Mouse (Mus musculus): ENCODE data around the gene Tmem223.

Gene Tmem223

GRCm38 (mm10) chr19:8742176-8742575, 28.6 kb upstream of the Tmem223 start:
- CTCF ChIA-PET: interaction anchor here (0.6 kb wide), 1 partner anchor 21 kb away, joined by 6 read pairs; no protein-coding TSS in a partner anchor

GRCm38 (mm10) chr19:8745382-8745781, 25.4 kb upstream of the Tmem223 start:
- CTCF ChIA-PET: no interaction called here

GRCm38 (mm10) chr19:8747368-8747767, 23.4 kb upstream of the Tmem223 start:
- CTCF ChIA-PET: no interaction called here

DNA sequence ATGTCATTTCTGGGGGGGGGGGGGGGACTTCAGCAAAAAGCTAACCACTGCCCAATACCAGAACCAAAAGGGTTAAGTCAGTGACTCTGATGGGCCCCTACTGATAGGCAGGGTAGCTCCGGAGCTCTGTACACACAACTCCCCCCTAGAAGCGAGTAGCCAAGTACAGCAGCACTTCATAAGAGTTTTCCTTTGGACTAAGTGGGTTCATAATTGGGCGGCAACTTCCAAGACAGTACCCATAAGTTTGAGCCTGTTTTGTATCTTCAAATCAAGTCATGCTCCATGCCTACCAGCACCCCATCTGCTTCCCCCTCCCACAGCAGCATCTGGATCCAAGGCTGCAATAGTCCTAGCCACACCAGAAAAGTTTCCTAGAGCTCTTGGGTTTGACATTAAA, 15.1 kb upstream of the Tmem223 start:
- CTCF ChIA-PET: interaction anchor here (0.7 kb wide), 1 partner anchor 19 kb away, joined by 3 read pairs; no protein-coding TSS in a partner anchor

DNA sequence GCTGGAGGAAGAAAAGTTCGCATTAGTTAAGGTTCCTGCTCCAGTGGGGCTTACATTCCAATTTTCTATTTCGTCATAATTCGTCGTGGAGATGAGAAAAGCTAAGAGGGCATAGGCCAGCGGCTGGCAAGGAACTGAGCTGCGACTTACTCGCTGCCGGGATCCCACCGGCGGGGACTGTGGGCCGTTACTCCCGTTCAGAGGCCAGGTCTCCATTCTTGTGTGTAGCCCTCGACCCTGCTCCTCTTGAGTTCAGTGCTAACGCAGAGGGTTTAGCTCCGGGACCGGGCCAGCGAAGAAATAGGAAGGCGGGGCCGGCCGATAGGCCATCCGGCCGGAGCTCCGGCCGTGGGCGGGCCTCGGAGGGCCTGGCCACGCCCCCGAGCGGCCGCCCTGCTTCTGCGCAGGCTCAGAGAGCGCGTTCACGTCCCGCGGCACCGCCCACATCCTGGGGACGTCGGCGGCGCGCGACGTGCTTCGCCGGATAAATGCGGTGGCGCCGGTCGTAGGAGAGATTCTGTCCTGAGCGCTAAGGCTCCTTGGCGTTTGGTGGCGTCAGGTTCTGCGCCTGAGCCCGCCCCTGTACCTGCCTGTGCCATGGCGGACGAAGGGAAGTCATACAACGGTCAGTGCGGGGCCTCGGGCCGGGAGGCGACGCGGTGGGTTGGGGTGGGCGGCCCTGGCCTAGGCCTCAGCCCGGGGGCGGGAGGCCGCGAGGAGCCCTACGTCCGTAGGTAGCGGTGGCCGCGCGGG, 14.0 kb upstream of the Tmem223 start, which contains the start of gene Nxf1:
TSS of gene Nxf1 (plus strand) at position 439 of the 753 bp plus-strand sequence.
- CTCF ChIA-PET: interaction anchor here (0.5 to 1.2 kb wide), 2 partner anchors 18 to 38 kb away, joined by 3 to 4 read pairs; partner anchors contain the start of gene Tmem179b

GRCm38 (mm10) chr19:8757471-8757998, 13.3 kb upstream of the Tmem223 start:
- CTCF ChIA-PET: interaction anchor here (1.2 kb wide), 1 partner anchor 17 kb away, joined by 4 read pairs; the partner anchor contains the start of gene Tmem179b

GRCm38 (mm10) chr19:8758899-8759298, 11.9 kb upstream of the Tmem223 start:
- CTCF ChIA-PET: no interaction called here

GRCm38 (mm10) chr19:8760757-8761156, 10.0 kb upstream of the Tmem223 start:
- CTCF ChIA-PET: interaction anchor here (0.7 to 1.1 kb wide), 2 partner anchors 36 to 41 kb away, joined by 3 to 5 read pairs; partner anchors contain the start of gene Zbtb3

GRCm38 (mm10) chr19:8763276-8763675, 7.5 kb upstream of the Tmem223 start:
- CTCF ChIA-PET: interaction anchor here (1.0 kb wide), 1 partner anchor 200 kb away, joined by 3 read pairs; no protein-coding TSS in a partner anchor

DNA sequence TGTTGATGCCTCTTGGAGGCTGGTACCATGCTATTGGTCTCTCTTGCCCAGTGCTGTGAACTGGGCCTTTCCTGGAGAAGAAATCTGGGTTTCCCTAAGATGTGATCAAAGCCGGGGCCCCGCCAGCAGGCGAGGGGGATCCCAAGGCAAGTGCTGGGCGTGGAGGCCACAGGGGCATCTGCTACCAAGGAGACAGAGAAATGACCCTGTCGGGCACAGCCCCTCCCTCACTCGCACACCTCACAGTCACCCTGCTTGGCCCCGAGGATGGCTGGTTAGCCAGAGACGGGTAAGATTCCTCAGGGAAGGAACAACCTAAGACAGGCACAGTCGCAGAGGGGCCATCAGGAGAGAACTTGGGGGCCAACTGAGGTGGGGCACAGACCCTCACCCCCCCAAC, 5.2 kb upstream of the Tmem223 start:
- CTCF ChIA-PET: no interaction called here

- CTCF ChIA-PET: interaction anchor here (0.6 kb wide), 1 partner anchor 40 kb away, joined by 7 read pairs; no protein-coding TSS in a partner anchor
Measured at GRCm38 (mm10) chr19:8772996-8773395, 2.2 kb downstream of the Tmem223 start.

DNA sequence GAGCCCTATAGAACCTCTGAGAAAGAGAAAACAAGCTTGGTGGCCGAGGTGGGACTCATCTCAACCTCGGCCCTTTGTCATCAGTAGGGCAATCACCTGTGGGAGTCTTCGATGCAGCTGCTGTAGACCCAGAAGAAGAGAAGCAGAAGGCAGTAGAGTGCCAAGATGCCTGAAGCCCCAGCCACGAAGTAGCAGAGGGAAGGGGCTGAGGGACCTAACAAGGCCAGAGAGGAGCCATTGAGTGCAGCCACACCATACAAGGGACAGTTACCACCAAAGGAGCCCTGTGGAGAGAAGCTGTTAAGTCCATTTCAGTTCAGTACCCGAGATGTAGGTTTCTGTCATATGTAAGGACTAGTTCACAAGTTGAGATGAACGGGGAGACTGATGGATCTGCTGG, 2.6 kb downstream of the Tmem223 start:
- CTCF ChIA-PET: no interaction called here

DNA sequence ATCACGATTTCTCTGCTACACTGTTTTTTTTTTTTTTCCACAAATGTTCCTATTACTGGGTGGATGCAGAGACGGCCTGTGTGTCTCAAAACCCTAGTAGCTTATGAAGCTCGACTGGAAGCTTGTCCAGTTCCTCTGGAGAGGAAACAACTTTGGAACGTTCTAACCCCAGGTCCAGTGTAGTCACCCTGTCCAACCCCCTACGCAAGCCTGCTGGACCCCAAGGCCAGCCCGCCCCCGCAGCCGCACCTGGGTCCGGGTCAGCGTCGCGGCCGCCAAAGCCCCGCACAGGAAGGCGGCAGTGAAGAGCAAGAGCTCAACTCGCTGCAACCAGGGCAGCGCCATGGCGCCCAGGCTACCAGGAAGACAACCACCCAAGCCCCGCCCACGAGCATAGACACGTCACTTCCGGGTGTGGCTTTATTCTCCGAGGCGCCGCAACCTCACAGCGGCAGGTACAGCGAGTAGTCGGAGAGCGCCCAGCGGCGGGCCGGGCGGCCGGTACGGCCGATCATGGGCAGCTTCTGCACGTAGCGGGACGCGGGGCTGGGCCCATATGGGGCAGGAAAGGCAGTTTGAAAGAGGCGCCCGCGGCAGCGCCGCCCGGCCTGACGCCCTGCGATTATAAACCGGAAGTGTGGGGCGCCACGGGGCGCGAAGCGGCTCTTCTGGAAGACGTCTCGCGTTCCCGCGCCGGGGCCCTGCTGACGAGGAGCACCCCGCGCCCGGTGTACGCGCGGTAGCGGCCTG, 3.5 kb downstream of the Tmem223 start, which contains the start of gene Tmem179b:
TSS of gene Tmem179b (minus strand) at position 382 of the 750 bp plus-strand sequence.
- CTCF ChIA-PET: interaction anchor here (0.6 to 1.0 kb wide), 2 partner anchors 17 to 211 kb away, joined by 4 read pairs; no protein-coding TSS in a partner anchor

- CTCF ChIA-PET: interaction anchor here (1.0 kb wide), 1 partner anchor 17 kb away, joined by 4 read pairs; no protein-coding TSS in a partner anchor
Measured at GRCm38 (mm10) chr19:8774951-8775421, 4.2 kb downstream of the Tmem223 start.

GRCm38 (mm10) chr19:8786008-8786781, 15.4 kb downstream of the Tmem223 start, which contains the start of gene Taf6l:
TSS of gene Taf6l (minus strand) at chr19:8786417.
- CTCF ChIA-PET: no interaction called here

DNA sequence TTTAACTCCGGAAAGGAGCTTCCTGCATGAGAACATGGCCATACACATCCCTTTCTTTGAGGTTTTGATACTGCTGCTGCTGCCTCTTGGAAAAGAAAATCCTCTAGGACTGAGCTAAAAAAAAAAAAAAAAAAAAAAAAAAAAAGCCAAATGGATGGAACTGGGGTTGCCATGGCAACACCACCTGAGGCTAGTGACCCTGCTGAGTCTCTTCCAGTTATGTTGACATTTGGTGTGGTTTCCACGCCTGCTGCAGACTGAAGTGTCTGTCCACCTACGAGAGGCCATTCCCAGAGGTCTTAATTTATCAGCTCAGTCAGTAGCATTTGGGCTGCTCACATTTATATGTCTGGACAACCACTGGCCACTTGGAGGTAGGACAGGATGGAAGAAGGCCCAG, 17.7 kb downstream of the Tmem223 start:
- CTCF ChIA-PET: interaction anchor here (0.6 to 1.1 kb wide), 3 partner anchors 13 to 275 kb away, joined by 3 to 16 read pairs (median 4); partner anchors contain the start of gene Zbtb3

DNA sequence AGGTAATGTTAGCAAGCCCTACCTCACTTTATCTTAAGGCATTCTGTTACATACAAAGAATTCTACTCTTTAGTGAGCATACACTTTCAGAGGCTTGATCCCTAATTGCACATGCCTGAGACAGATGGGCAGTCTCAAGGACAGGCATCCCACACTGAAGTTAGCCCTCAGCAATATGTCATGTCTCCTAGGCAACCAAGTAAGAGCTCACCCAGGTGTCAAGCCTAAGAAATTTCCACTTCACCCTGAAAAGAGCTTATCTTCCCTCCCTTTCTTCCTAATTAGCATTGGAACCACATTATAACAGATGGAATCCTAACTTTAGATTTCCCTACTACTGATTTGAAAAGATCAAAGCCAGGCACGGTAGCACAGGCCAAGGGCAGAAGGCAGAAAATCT, 18.4 kb downstream of the Tmem223 start:
- CTCF ChIA-PET: interaction anchor here (0.6 kb wide), 1 partner anchor 21 kb away, joined by 16 read pairs; no protein-coding TSS in a partner anchor

GRCm38 (mm10) chr19:8790171-8790570, 19.4 kb downstream of the Tmem223 start:
- CTCF ChIA-PET: interaction anchor here (0.6 kb wide), 2 partner anchors 43 to 59 kb away, joined by 3 read pairs; no protein-coding TSS in a partner anchor

- CTCF ChIA-PET: interaction anchor here (0.6 to 1.3 kb wide), 4 partner anchors 9 to 22 kb away, joined by 3 to 4 read pairs (median 3); partner anchors contain the start of gene Ttc9c
Measured at GRCm38 (mm10) chr19:8798264-8798946, 27.6 kb downstream of the Tmem223 start, which contains the start of gene Polr2g. TSS of gene Polr2g (minus strand) at chr19:8798577.

- CTCF ChIA-PET: interaction anchor here (0.6 to 0.8 kb wide), 2 partner anchors 8 to 20 kb away, joined by 3 read pairs; partner anchors contain the start of gene Ttc9c
Measured at GRCm38 (mm10) chr19:8798947-8799315, 28.1 kb downstream of the Tmem223 start.
